20 mouse cellular contexts compared by ENCODE assay signal in the genomic region with DNA sequence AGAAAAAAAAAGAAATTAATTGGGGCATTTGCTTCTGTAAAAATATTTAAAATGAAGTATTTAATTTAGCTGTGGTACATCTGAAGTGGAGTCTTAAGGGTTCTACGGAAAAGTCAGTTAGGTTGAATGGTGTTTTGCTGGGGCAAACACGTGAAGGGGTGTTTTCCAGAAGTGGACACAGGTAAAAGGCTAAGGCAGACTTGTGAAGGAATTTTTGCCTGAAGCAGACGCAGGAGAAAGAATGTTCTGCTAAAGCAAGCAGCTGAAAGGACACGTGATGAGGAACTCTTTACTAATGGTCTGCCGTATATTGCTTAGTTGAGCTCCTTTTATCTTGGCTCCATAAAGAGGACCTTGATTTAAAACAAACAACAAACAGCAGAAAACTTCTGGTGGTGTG.
"Had no signal": no experiment of that assay in that cellular context is flagged by ENCODE, and none has a peak within 500 bp of the region (broad histone marks: within the 10 kb centered on the region; RNA-seq: fewer than 3 reads in every experiment).

No protein-coding gene starts in this region.

- H3K4me3 ChIP-seq: intestine, embryonic 15.5 days; limb, embryonic 10.5 days; limb, embryonic 13.5 days; liver, embryonic 12.5 days; liver, embryonic 15.5 days; midbrain, embryonic 12.5 days; midbrain, embryonic 15.5 days; neural tube, embryonic 12.5 days; neural tube, embryonic 15.5 days had no signal

- ATAC-seq: intestine, embryonic 15.5 days; liver, embryonic 12.5 days; midbrain, embryonic 15.5 days had no signal

- H3K27ac ChIP-seq: intestine, embryonic 15.5 days; limb, embryonic 10.5 days; limb, embryonic 13.5 days; liver, embryonic 12.5 days; liver, embryonic 15.5 days; macrophage; midbrain, embryonic 12.5 days; midbrain, embryonic 15.5 days; neural tube, embryonic 12.5 days; neural tube, embryonic 15.5 days; stomach, postnatal 0 days had no signal

- H3K4me1 ChIP-seq: intestine, embryonic 15.5 days; liver, embryonic 12.5 days; liver, embryonic 15.5 days; midbrain, embryonic 12.5 days; midbrain, embryonic 15.5 days; neural tube, embryonic 12.5 days; neural tube, embryonic 15.5 days had no signal

- H3K4me2 ChIP-seq: intestine, embryonic 15.5 days; limb, embryonic 13.5 days; liver, embryonic 12.5 days; liver, embryonic 15.5 days; midbrain, embryonic 12.5 days; midbrain, embryonic 15.5 days; neural tube, embryonic 12.5 days; neural tube, embryonic 15.5 days had no signal

- H3K36me3 ChIP-seq: intestine, embryonic 15.5 days; limb, embryonic 10.5 days; limb, embryonic 13.5 days; liver, embryonic 12.5 days; liver, embryonic 15.5 days; midbrain, embryonic 12.5 days; midbrain, embryonic 15.5 days; neural tube, embryonic 12.5 days; neural tube, embryonic 15.5 days had no signal

- H3K27me3 ChIP-seq: intestine, embryonic 15.5 days; limb, embryonic 13.5 days; liver, embryonic 12.5 days; liver, embryonic 15.5 days; midbrain, embryonic 12.5 days; midbrain, embryonic 15.5 days; neural tube, embryonic 12.5 days; neural tube, embryonic 15.5 days had no signal

- H3K9ac ChIP-seq: intestine, embryonic 15.5 days; limb, embryonic 13.5 days; liver, embryonic 12.5 days; liver, embryonic 15.5 days; midbrain, embryonic 12.5 days; midbrain, embryonic 15.5 days; neural tube, embryonic 12.5 days; neural tube, embryonic 15.5 days had no signal

- DNase-seq: kidney, postnatal 4 days; liver; lung, postnatal 10 days; right cerebral cortex, adult 18-20 months; right cerebral cortex, postnatal 14 days; right cerebral cortex, postnatal 4 days; thymus, adult 2 months; thymus, postnatal 14 days; thymus, postnatal 4 days had no signal

- H3K9me3 ChIP-seq: intestine, embryonic 15.5 days; limb, embryonic 10.5 days; limb, embryonic 13.5 days; liver, embryonic 12.5 days; liver, embryonic 15.5 days; midbrain, embryonic 12.5 days; midbrain, embryonic 15.5 days; neural tube, embryonic 12.5 days; neural tube, embryonic 15.5 days had no signal
